Mouse (Mus musculus) monocyte, adult 5-6 weeks (primary cell): ENCODE results near the gene Slc25a17. TPM values are rescaled to one million over a fixed set of nuclear protein-coding genes. Genes with fewer than 3 reads are reported as not detected.

Experiments
- ATAC-seq: fragments of 153-309, 156-312 bp; replicated peaks from 2 replicates; pipeline ENCODE4 v1.8.0; 2017; ENCODE audit warnings: mild to moderate bottlenecking; ENCODE audit not compliant: low TSS enrichment, insufficient number of reproducible peaks, severe bottlenecking, poor library complexity, low FRiP score
- total RNA-seq: library from RNA; stranded (forward); fragments of 200-1000, 200-491, 200-594 nt; gene quantifications from 3 replicates; pipeline ENCODE4 v1.2.3, GENCODE M21; 2017

Gene Slc25a17
- 43.5 to 45.1 TPM (median 44.4 TPM) in 3 replicates for total RNA-seq

DNA sequence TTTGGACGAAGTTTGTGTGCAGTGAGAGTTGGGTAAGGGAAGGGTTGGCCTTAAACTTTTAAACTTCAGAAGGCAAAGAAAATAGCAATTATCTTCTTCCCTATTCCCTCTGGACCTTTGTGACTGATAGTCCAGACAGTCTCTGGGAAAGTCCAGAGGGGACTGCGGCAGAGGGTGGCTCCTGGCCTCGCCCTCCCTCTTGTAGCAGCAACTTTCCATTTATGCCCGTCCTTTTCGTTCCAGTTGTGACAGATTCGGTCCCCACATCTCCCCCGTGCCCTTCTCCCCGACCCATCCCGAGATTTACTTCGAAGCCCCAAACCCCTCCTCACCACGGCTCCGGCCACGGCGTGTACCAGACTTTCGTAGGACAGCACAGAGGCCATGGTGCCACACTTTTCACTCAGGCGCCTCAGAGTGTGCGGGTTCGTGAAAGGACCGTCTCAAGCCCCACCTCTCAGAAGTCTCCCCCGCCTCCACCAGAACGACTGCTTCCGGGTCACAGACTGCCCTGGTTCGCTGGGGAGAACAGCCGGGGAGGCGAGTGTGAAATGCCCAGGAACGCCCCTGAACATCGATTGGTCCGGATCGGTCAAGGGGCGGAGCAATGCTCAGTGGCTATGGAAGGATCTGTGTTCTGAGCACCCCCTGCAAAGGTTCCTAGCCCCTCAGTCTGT lies at the start of gene Slc25a17:
Gene Slc25a17 (minus strand): TSS at position 468 of the 677 bp plus-strand sequence.
- ATAC-seq = peak; percentile 100

DNA sequence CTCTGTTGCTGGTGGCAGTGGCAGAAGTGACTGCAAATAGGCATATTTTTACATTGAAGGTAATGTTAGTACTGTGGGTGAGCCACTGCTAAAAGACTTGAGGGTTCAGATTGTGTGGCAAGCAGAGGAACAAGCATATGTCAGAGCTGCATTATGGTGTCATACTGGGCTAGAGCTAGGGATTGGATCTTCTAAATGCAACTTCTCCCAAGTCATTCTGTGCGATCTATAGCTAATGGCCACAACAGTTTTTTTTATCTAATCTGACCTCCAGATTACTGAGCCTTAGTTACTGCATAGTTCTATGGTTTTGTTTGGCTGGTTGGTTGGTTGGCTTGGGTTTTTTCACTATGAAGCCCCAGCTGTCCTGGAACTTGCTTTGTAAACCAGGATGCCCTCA lies 47.6 kb upstream of the Slc25a17 start, which contains the start of gene Dnajb7:
Gene Dnajb7 (minus strand): TSS at position 101 of the 400 bp plus-strand sequence.
- no peak for ATAC-seq

DNA sequence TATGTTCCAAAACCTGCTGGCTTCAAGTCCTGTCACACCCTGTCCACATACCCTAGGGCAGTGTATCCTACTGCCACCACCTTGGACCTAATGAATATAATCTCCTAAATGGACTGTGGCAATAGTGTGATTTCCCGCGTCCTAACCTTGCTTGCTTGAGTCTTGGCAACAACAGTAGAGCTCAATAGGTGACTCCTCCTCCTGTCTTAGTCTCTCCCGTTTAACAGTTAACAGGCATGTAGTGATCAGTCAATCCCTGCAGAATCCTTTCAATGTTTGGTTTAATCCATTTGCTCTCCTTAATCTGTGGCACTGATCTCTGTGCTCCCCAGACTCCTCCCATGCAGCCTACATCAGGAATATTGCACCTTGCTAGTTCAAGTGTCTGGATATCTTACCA lies 44.4 kb upstream of the Slc25a17 start:
- no peak for ATAC-seq

DNA sequence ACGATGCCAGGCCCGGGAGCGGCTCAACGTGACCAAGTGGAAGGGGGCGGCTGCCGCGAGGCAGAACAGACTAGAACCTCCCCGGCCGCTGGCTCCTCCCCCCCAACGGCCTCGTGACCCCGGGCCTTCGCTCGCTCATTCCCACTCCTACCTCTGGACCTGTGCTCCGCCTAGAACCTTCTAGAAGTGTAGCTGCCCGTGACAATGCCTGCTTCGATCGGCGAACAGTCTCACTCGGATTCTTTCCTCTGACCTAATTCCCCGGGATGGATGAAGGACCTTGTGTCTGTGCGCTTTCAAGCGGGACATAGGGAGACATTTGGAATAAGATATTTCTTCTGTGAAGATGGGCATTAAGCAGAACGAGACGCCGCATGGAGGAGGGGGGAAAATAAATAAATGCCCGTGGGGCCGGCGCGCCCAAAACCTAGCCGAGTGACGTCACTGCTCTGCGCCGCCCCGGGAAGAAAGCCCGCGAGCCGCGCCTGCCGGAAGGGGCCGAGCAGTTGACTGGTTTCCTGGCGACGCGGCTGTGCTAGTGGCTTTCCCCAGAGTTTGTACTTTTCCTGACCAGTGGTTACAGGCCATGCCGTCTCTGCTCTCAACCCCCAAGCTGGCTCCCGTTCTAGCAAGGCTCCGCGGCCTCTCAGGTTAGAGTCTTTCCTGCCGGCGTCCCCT lies 39.2 kb upstream of the Slc25a17 start, which contains the start of the genes St13 and Xpnpep3:
Gene St13 (minus strand): TSS at position 440 of the 678 bp plus-strand sequence.
Gene Xpnpep3 (plus strand): TSS at position 501 of the 678 bp plus-strand sequence.
- ATAC-seq = peak; percentile 99

DNA sequence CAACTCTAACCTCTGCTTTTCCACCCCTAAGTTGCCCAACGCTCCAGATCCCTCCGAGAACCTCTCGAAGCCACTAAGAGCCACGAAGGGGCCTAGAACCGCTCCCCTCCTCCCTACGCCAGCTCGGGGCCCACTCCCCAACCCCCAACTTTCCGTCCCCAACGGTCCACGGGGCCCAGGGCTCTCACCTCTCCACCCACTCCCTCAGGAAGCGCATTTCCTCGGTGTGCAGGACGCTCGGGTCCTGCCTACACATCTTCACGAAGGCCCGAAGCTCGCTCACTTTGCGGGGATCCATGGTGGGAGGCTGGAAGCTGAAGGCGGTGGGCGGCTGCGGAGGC lies 38.7 kb upstream of the Slc25a17 start:
- ATAC-seq = no peak

DNA sequence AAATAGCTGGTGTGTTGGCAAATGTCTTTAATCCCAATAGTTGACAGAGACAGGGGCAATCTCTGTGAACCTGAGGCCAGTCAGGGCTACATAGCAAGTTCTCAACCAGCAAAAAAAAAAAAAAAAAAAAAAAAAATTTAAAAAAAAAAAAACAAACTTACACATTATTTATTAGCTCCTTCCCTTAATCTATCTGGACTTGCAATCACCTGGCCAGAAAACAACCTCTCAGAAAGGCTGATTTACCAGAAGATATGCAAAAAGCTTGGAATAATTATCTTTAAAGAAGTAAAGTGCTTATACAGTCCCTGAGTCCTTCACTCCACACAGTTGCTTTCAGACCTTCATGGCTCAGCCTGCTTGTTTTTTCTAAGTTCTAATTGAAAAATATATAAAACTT lies 37.6 kb upstream of the Slc25a17 start:
- ATAC-seq = no peak

DNA sequence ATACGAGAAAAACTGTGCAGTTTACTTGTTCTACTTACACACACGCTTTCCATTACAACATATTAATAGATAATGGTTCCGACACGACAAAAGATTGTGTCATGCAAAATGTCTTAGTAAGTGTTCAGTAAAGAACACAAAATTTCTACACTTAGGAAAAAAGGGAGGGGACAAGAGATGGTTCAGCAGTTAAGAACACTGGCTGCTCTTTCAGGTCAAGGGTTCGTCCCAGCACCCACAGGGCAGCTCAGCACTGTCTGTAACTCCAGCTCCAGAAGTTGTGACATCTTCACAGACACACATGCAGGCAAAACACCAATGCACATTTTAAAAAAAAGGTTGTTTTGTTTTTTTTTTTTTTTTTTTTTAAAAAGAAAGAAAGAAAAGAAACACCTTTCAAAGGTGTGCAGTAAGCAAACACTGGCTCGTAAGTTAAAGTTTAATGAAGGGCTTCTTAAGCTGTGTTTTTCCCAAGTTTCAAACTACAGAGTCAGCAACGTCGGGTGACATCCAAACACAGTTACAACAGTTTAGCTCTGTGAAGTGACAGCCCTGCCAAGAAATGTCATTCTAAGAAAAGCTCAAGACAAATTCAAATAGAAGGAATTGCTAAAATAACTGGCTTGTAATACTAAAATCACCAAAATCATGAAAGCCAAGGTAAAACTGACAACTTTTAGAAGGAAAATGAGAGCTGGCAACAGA lies 33.8 kb upstream of the Slc25a17 start:
- no peak for ATAC-seq

DNA sequence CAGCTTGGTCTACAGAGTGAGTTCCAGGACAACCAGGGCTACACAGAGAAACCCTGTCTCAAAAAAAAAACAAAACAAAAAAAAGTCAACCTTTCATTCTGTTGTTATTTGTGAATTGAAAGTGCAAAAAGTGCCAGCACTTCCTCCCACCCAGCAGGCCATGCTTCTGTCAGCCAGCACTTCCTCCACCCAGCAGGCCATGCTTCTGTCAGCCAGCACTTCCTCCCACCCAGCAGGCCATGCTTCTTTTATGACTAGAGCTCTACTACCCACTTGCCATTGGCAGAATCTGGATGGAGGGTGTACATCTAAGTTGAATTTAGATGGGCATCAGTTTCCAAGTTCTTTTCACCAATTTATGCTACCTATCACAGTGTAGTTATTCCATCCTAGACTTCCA lies 32.4 kb upstream of the Slc25a17 start:
- peak; percentile 88 for ATAC-seq

DNA sequence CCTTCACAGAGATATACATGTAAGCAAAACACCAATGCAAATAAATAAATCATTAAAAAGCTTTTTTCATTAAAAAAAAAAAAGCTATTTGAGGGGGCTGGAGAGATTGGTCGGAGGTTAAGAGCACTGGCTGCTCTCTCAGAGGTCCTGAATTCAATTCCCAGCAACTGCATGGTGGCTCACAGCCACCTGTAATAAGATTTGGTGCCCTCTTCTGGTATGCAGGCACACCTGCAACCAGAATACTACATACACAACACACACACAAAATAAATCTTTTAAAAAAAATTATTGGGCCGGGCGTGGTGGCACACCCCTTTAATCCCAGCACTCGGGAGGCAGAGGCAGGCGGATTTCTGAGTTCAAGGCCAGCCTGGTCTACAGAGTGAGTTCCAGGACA lies 25.7 kb upstream of the Slc25a17 start:
- ATAC-seq = no peak

DNA sequence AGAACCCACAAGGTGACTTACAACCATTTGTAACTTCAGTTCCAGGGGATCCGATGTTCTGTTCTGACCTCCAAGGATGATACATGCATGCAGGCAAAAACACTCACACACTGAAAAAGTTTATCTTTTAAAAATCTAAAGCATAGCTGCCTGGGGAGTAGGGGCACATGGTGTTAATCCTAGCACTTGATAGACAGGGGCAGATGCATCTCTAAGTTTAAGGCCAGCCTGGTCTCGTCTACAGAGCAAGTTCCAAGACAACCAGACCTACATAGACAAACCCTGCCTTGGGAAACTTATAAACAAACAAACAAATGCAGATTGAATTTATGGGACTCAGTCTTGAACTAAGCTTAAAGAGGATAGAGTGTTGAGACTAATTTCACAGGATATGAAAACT lies 18.2 kb upstream of the Slc25a17 start:
- no peak for ATAC-seq

DNA sequence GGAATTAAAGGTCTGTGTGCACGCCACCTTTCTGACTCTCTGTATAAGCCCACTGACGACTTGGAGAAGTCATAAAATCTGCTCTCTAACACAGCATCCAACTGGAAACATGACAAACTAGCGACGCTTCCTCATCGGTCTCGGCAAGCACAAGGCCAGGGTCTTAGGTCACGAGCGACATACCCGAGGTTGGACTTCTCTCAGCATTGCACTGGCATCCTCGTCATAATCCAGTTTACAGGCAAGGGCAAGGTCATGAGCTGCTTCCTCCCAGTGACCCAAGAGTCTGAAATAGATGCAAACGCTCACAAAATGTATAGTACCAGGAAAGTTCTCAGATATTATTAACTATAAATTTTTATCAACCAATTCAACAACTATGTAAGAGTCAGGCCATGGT lies 14.0 kb upstream of the Slc25a17 start:
- ATAC-seq = no peak

DNA sequence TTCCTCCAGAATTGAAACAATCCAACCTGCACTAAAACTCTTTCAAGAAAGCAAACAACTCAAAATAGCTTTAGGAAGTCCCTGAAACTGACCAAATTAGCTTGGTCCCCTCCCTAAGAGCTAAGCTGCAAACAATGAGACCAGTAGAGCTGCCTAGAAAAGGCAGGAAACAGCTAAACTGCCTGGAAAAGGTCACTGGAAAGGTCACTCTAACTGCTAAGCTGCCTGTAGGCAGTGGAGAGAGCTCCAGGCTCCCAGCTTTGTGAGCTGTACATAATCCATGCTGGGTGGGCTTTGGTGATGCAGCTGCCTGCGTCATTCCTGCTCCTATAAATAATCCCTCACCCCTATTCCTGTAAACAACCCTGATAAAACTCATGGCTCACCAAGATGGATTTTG lies 9.7 kb upstream of the Slc25a17 start:
- no peak for ATAC-seq

DNA sequence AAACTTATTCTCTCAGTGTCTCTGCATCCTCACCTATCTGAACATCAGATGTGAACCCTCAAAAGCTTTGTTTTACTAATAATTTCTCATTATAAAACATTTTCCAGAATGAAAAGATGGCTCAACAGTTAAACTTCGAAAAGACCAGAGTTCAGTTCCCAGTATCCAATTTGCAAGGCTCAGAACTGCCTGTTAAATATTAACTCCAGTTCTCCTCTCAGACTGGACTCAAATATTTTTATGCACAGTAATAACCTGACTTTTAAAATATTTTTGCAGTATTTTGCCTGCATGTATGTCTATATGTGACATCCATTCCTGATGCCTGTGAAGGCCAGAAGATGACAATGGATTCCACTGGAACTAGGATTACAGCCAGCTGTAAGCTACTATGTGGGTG lies 8.0 kb upstream of the Slc25a17 start:
- no peak for ATAC-seq

DNA sequence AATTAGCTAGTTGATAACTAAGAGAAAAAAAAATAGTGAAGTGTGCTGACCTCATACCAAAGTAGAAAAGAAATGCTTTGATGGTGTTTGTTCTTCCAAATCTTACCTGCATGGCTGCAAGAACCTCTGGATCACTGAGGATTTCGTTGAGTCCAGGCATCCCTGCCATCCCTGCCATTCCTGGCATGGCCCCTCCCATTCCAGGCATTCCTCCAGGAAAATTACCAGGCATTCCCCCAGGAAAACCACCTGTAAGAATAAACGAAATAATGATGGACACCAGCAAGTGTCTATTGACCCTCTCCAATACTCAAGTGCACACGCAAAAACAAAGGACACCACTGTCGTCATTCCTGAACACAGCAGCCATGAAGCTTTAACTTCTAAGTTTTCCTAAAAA lies 5.6 kb upstream of the Slc25a17 start:
- no peak for ATAC-seq

DNA sequence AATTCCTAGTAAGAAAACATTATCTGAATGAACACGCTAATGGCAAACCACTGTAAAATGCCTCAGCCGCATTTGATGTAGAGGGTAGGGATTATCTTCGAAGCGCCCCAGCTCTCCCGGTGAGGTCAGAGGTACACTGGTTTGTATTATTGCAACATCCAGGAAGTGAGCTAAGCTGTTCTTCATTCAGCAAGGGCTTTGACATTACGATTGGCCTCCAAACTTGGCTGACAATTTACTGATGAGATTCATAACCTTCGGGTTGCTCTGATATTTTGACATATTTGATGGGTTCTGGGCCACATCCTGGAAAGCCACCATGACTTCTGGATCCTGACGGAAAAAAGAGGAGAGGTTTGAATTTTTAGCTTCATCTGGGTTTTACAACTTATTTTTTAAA lies 4.6 kb upstream of the Slc25a17 start:
- ATAC-seq = no peak

DNA sequence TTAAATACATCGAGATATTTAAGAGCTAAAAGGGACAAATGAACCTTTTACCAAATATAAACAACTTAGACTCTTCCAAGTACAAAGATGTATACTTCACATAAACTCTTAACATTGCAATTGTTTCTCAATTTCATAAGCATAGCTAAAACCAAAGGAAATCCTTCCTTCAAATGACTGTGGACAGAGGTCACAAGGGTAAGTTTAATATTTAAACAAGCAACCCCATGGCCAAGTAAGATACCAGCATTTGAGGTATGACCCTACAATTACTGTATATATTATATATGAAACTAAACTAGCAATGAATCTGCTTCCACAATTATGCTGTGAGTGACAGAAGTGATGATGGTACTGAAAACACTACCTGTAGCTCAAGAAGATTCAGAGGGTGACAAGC lies 3.7 kb upstream of the Slc25a17 start:
- no peak for ATAC-seq

DNA sequence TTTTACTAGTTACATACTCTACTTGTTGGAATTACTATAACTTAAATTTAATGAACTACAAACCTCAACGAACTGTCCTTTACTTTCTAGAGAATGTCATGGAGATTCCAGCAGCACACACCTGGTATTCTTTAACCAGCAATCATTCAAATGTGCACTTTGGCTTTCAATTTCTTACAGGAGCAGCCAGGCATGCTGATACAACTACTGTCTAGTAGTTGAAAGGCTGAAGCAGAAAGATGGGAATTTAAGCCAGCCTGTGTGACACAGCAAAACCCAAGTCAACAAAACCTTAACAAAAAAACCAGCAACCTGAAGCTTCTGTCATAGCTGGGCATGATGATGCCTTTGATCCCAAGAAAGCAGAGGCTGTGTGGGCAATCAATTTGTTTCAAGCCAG lies 1.9 kb upstream of the Slc25a17 start:
- no peak for ATAC-seq

DNA sequence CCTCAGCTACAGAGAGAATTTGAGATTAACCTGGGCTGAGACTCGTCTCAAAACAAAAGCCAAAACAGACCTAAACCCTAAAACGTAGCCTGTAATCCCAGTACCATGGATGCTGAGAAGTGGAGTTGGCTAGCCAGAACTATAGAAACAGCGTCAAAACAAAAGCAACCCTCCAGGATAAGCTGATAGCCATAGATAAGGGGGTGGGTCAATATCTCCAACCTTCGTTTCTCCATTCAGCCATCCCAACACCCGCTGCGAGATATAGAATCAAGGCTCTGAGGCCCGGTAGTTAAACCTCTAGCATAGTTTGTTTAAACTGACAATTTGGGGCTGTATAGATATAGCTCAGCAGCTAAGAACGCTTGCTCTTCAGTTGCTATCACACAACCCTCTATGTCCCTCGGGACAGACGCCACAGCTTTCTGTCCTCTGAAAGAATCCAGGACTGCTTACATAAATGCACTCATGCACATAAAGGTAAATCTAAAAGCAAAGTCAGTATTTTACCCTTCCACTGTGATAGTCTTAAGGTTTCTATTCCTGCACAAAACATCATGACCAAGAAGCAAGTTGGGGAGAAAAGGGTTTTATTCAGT lies 904 bp upstream of the Slc25a17 start:
- no peak for ATAC-seq

DNA sequence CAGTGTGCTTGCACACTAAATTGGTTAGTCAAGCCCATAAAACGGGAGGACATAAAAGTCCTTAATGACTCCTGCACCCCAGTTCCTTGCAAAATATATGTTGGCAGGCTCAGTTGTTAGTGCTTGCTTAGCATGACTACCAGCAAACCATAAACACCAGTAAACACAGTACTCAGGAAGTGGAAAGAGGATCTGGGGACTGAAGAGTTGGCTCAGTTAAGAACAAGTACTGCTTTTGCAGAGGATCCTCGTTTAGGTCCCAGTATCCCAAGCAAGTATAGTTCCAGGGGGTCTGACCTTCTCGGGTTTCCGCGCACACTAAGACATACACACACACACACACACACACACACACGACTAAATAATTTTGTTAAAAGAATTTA lies 401 bp upstream of the Slc25a17 start:
- peak; percentile 53 for ATAC-seq
